Mouse (Mus musculus) macrophage (primary cell): ENCODE results near the gene Gm15446. TPM values are rescaled to one million over a fixed set of nuclear protein-coding genes. Genes with fewer than 3 reads are reported as not detected.
"Not testable (repeated sequence)": the region's sequence is repeated elsewhere in the genome, so short reads cannot be mapped to it uniquely, and the experiment has no call there.

Experiments
- H3K27ac ChIP-seq: fragments of 350-480 bp; formaldehyde crosslinking; 2 replicates; pipeline ENCODE4 v1.9.0; 2021
- H3K36me3 ChIP-seq: fragments of 350-480 bp; formaldehyde crosslinking; 2 replicates; pipeline ENCODE4 v1.9.0; 2021; ENCODE audit errors: inconsistent target
- H3K4me3 ChIP-seq: fragments of 350-480 bp; formaldehyde crosslinking; 2 replicates; pipeline ENCODE4 v1.9.0; 2021; ENCODE audit errors: inconsistent target
- H3K79me2 ChIP-seq: fragments of 350-480 bp; formaldehyde crosslinking; 2 replicates; pipeline ENCODE4 v1.9.0; 2021; ENCODE audit errors: inconsistent target
- WGBS: methylation state at CpG from one replicate; pipeline ENCODE4 v1.1.7; 2026; ENCODE audit warnings: inconsistent platforms; ENCODE audit not compliant: missing documents; 5-methylcytosine and 5-hydroxymethylcytosine counted together
- polyA plus RNA-seq: library from polyadenylated mRNA; stranded (reverse); fragments of 250-400 nt; gene quantifications from 3 replicates; pipeline ENCODE4 v1.2.4, GENCODE M21; 2018; ENCODE audit warnings: inconsistent platforms
- total RNA-seq, 78 experiments: library from RNA; depleted of rRNA; stranded (reverse); fragments of 250-400 nt; gene quantifications; 1 replicate in 9 of 78; 2 replicates in 24 of 78; 3 replicates in 43 of 78; 4 replicates in 2 of 78; pipeline ENCODE4 v1.2.4; 2018; ENCODE audit warnings: inconsistent platforms in 56 of 78

Gene Gm15446
- 100 to 1,000 TPM in 1 of 26 experiments, 10 to 100 TPM in 25; 13.9 to 105 (median 34.6) TPM for total RNA-seq (2018; cell fraction: chromatin; rRNA removed)
- 10 to 100 TPM in 1 of 26 experiments, 1 to 10 TPM in 25; 2.0 to 14.6 (median 3.8) TPM for total RNA-seq (2018; cell fraction: cytosol; rRNA removed)
- total RNA-seq (2018; cell fraction: nucleus; rRNA removed) = 10 to 100 TPM in 20 of 26 experiments, 1 to 10 TPM in 6; 5.2 to 42.5 (median 17.5) TPM
- polyA plus RNA-seq = 5.5 to 6.7 TPM (median 6.1 TPM) in 3 replicates

DNA sequence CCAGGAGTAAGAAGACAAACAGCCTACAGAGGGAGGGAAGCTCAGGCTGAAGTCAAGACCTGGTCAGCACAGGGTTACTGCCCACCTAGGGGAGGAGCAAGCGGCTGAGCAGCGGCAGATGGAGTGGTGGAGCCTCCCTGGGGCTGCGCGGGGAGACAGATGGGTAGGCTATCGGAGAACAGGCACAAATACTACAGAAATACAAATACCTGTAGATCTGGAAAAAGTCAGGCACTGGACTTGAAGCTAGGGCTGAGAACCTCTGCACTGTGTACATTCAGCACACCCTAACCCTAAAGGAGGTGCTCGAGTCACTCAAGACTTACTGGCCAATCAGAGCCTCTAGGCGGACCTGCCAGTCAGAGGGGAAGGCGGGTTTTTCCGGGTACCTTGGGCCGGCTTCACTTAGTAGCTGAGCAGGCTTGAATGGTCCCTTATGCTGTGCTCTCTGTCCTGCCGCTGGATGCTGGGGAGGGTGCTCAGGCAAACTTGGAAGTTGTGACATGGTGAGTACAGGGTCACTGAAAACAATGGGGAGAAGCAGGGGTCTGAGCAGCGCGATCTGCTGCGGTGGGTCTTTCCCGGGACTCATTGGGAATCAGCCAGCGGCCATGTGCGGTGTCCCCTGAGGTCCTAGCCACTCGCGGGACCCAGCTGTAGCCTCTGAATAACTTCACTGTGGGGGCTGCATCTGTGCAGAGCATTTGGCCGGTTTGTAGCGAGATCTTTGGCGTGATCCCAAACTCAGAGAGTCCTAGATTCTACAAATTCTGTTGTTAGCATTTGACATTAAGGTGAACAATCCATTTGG lies at the start of gene Gm15446:
TSS of gene Gm15446 (plus strand) at position 140 of the 811 bp plus-strand sequence.
- H3K79me2 ChIP-seq = peaks cover 40% of the 10 kb centered on the region; the same call in 1 of the 2 replicates
- peak within 1 kb of the TSS; percentile 64 for H3K4me3 ChIP-seq
- H3K27ac ChIP-seq = peak within 1 kb of the TSS; percentile 36
- WGBS = under 1% methylated on average over 21 of the region's 22 CpGs
- not testable (repeated sequence) for H3K36me3 ChIP-seq

DNA sequence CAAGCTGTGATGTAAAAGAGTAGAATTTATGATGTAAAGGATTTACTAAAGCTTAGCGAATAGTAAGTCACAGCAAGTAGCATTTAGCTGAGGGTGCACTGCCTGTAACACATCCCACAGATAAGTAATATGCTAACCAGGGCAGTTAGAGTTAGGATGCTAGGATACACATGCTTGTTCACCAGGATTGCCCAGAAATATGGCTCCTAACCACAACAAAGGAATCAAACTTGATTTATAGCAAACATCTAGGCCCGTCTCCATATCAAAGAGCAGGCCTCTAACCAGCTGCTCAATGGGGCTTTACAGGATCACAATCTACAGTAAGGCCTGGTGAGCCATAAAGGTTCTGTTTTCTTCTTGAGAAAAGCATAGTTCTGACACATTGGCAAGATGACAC lies 929 bp downstream of the Gm15446 start:
- peaks cover 42% of the 10 kb centered on the region; the same call in 1 of the 2 replicates for H3K79me2 ChIP-seq
- H3K36me3 ChIP-seq, H3K27ac ChIP-seq: not testable (repeated sequence)
- H3K4me3 ChIP-seq = peak overlapping the region; percentile 64
- 12% methylated on average over 2 of the region's 2 CpGs for WGBS

DNA sequence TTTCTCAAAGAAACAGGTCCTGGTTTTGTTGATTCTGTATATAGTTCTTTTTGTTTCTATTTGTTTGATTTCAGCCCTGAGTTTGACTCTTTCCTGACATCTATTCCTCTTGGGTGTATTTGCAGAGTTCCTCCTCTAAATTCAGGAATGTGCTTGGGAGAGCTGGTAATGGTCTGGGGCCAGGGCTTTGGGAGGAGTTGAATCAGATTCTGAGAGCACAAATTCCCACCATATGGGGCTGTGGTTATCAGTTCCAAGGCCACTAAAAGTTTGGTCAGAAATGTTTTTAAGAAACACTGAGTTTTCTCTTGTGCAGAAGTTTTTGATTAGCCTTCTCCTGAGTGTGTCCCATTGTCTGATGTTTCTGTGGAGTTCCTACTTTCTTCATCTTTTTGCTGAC lies 1.7 kb downstream of the Gm15446 start:
- H3K36me3 ChIP-seq = no peaks in the 10 kb centered on the region
- H3K27ac ChIP-seq = no peak overlapping the region
- peaks cover 42% of the 10 kb centered on the region; the same call in 1 of the 2 replicates for H3K79me2 ChIP-seq
- no peak overlapping the region for H3K4me3 ChIP-seq

DNA sequence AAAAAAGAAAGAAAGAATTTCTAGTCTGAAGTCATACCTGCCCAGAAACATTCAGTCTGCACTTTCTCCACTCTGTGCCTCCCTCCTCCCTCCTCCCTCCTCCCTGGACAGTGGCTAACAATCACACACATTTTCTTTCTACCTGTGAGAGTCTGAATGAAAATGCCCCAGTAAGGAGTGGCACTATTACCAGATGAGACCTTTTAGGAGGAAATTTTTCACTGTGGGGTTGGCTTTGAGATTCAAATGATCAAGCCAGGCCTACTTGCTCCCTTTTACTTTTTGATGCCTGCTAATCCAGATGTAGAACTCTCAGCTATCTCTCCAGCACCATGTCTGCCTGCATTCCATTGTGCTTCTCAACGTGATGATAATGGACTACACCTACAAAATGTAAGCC lies 27.1 kb downstream of the Gm15446 start:
- Histone ChIP-seq H3K4me3 (no peak overlapping the region), H3K79me2 (no peaks in the 10 kb centered on the region), H3K27ac (no peak overlapping the region), H3K36me3 (no peaks in the 10 kb centered on the region)
- 33% methylated on average over 1 of the region's 1 CpGs for WGBS

DNA sequence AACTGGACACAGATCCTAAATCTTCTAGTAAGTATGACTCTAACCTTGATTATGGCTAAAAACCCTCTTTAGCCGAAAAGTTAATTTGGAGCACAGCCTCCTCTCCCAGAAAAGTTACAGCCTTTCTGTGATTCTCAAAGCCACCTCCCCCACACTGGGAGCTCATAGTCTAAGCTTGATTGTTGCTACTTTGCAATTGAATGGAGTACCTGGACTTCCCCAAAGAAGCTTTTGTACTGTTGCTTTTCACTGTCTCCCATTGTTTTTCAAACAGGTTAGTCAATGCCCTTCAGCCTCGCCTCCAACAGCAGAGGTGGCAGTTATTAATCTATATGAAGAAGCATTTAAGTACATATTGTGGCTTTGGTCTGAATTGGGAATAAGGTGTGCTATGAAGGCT lies 57.5 kb downstream of the Gm15446 start:
- 90% methylated on average over 2 of the region's 2 CpGs for WGBS
- not testable (repeated sequence) for H3K36me3 ChIP-seq, H3K4me3 ChIP-seq, H3K27ac ChIP-seq, H3K79me2 ChIP-seq

Other genes with a start within 250 kb of the Gm15446 start
- gene 5430403G16Rik, start 232.4 kb upstream of the Gm15446 start, polyA plus RNA-seq = 0.97 to 1.8 TPM (median 1.0 TPM) in 3 replicates
- 7.0 to 11.8 TPM (median 10.0 TPM) in 3 replicates for gene 4930522L14Rik, start 171.5 kb upstream of the Gm15446 start, polyA plus RNA-seq
- gene Zfp932, start 73.1 kb downstream of the Gm15446 start, polyA plus RNA-seq = 14.3 to 15.9 TPM (median 15.7 TPM) in 3 replicates
- 3.1 to 5.1 TPM (median 3.1 TPM) in 3 replicates for gene Gm17655, start 149.1 kb downstream of the Gm15446 start, polyA plus RNA-seq
- gene Gm35315, start 171.0 kb downstream of the Gm15446 start, polyA plus RNA-seq = 0.06 to 0.51 TPM (median 0.10 TPM) in 3 replicates
- gene Plcxd1, start 176.6 kb downstream of the Gm15446 start, polyA plus RNA-seq = 0.06 to 0.07 TPM in 2 of 3 replicates, not detected in the other
- gene Gtpbp6, start 184.8 kb downstream of the Gm15446 start, polyA plus RNA-seq = 5.6 to 22.4 TPM (median 15.8 TPM) in 3 replicates
- 2.0 to 5.7 TPM (median 2.3 TPM) in 3 replicates for gene Zfp605, start 186.7 kb downstream of the Gm15446 start, polyA plus RNA-seq
- 26.2 to 38.4 TPM (median 30.9 TPM) in 3 replicates for gene Chfr, start 212.4 kb downstream of the Gm15446 start, polyA plus RNA-seq